Comparison of ENCODE assay signal across 9 mouse cellular contexts in genomic region chr3:32698228-32698863, GRCm38 (mm10). TPM values are rescaled to one million over a fixed set of nuclear protein-coding genes. Genes with fewer than 3 reads are reported as not detected.
DNase-seq lines count a peak whose midpoint lies in the region; ATAC-seq and TF ChIP-seq lines count a peak whose summit lies in the region.
"Had no signal": no experiment of that assay in that cellular context is flagged by ENCODE, and none has a peak within 500 bp of the region (broad histone marks: within the 10 kb centered on the region; RNA-seq: fewer than 3 reads in every experiment).

No protein-coding gene starts in this region.

- TF ChIP-seq POLR2A in ES-Bruce4 (IDR thresholded peaks at IDR 0.05; ENCODE audit: insufficient read depth, low read length): no peak

- H3K4me1 ChIP-seq in ES-Bruce4 (ENCODE audit: control insufficient read depth, insufficient read depth, low read length): peaks cover 2% of the 10 kb centered on the region
- H3K4me1 ChIP-seq in forebrain, embryonic 14.5 days (ENCODE audit: control insufficient read depth, insufficient read depth, low read length): no peaks in the 10 kb centered on the region
- H3K4me1 ChIP-seq in lung, embryonic 15.5 days: no peaks in the 10 kb centered on the region

- no peaks in the 10 kb centered on the region for H3K27me3 ChIP-seq in ES-Bruce4 (ENCODE audit: control insufficient read depth, insufficient read depth, low read length, poor library complexity, severe bottlenecking)
- no peaks in the 10 kb centered on the region for H3K27me3 ChIP-seq in forebrain, embryonic 14.5 days (replicated peaks; ENCODE audit: control insufficient read depth, insufficient read depth, low read length)
- no peaks in the 10 kb centered on the region for H3K27me3 ChIP-seq in lung, embryonic 15.5 days
- H3K27me3 ChIP-seq: heart, embryonic 15.5 days had no signal

- H3K36me3 ChIP-seq in ES-Bruce4 (ENCODE audit: control insufficient read depth, insufficient read depth, low read length, poor library complexity, severe bottlenecking): no peaks in the 10 kb centered on the region
- H3K36me3 ChIP-seq in forebrain, embryonic 14.5 days (ENCODE audit: control insufficient read depth, insufficient read depth, low read length): no peaks in the 10 kb centered on the region
- no peaks in the 10 kb centered on the region for H3K36me3 ChIP-seq in lung, embryonic 15.5 days
- H3K36me3 ChIP-seq: heart, embryonic 15.5 days had no signal

- WGBS in forebrain, embryonic 14.5 days: 31% methylated on average over 7 of the region's 7 CpGs
- 27% methylated on average over 7 of the region's 7 CpGs for WGBS in lung, embryonic 15.5 days

- no peak overlapping the region for H3K9ac ChIP-seq in ES-Bruce4 (ENCODE audit: low read depth, poor library complexity, severe bottlenecking)
- no peak overlapping the region for H3K9ac ChIP-seq in forebrain, embryonic 14.5 days (ENCODE audit: low read length)
- no peak overlapping the region for H3K9ac ChIP-seq in lung, embryonic 15.5 days
- H3K9ac ChIP-seq: heart, embryonic 15.5 days had no signal

- DNase-seq in c-Kit-negative CD71-positive TER-119-positive erythroid progenitor cells, embryonic 14.5 days (ENCODE audit: low read depth, low spot score): peak; percentile 70
- DNase-seq in forebrain, embryonic 14.5 days (ENCODE audit: low spot score): peak; percentile 90
- DNase-seq in layer of hippocampus, adult 9-10 months (ENCODE audit: low spot score): peak; percentile 99
- DNase-seq in ovary, postnatal 14 days (ENCODE audit: low spot score): peak; percentile 88
- DNase-seq in thymus, postnatal 0 days (ENCODE audit: low spot score): peak; percentile 80

- TF ChIP-seq CTCF in ES-Bruce4 (IDR thresholded peaks at IDR 0.05; ENCODE audit: low read depth, low read length): peak; percentile 90

- ATAC-seq in forebrain, embryonic 14.5 days: peak; percentile 77
- peak; percentile 93 to 96 for ATAC-seq in hematopoietic stem cell, adult 5-6 weeks (replicated peaks in 1 of 2; ENCODE audit: insufficient read depth in 1 of 2, low FRiP score in 2 of 2, low TSS enrichment in 1 of 2, low read depth in 1 of 2, poor library complexity in 2 of 2, severe bottlenecking in 2 of 2)
- ATAC-seq in lung, embryonic 15.5 days (ENCODE audit: borderline replicate concordance, extremely low read depth, low FRiP score, low TSS enrichment): peak; percentile 69; the same call in 1 of the 2 replicates

- H3K9me3 ChIP-seq in ES-Bruce4 (replicated peaks; ENCODE audit: control insufficient read depth, insufficient read depth, low read length, poor library complexity, severe bottlenecking): peaks cover 9% of the 10 kb centered on the region
- H3K9me3 ChIP-seq in forebrain, embryonic 14.5 days (replicated peaks; ENCODE audit: control insufficient read depth, low read length): no peaks in the 10 kb centered on the region
- no peaks in the 10 kb centered on the region for H3K9me3 ChIP-seq in lung, embryonic 15.5 days
- H3K9me3 ChIP-seq: heart, embryonic 15.5 days had no signal

- H3K4me3 ChIP-seq in ES-Bruce4 (ENCODE audit: low read depth, low read length): no peak overlapping the region
- no peak overlapping the region for H3K4me3 ChIP-seq in forebrain, embryonic 14.5 days (ENCODE audit: low read depth, low read length)
- H3K4me3 ChIP-seq in lung, embryonic 15.5 days: no peak overlapping the region
- H3K4me3 ChIP-seq: heart, embryonic 15.5 days had no signal

- TF ChIP-seq EP300 in ES-Bruce4 (IDR thresholded peaks at IDR 0.05; ENCODE audit: insufficient read depth, low read depth, low read length): no peak

- no peak overlapping the region for H3K4me2 ChIP-seq in forebrain, embryonic 14.5 days (ENCODE audit: low read length)
- no peak overlapping the region for H3K4me2 ChIP-seq in lung, embryonic 15.5 days
- H3K4me2 ChIP-seq: heart, embryonic 15.5 days had no signal

- no peak overlapping the region for H3K27ac ChIP-seq in ES-Bruce4 (ENCODE audit: insufficient read depth, low read length)
- no peak overlapping the region for H3K27ac ChIP-seq in forebrain, embryonic 14.5 days (ENCODE audit: low read depth, low read length)
- H3K27ac ChIP-seq in lung, embryonic 15.5 days: no peak overlapping the region
- H3K27ac ChIP-seq: heart, embryonic 15.5 days had no signal

RNA-seq across cellular contexts. Expression of gene Actl6a, which starts 7.8 kb away (rescaled TPM):
- polyA plus RNA-seq in ES-Bruce4 (2011; ENCODE audit: insufficient read depth, insufficient read length, low read depth, missing spikeins): 127 and 140 TPM in 2 replicates
- 130 and 153 TPM in 2 replicates for polyA plus RNA-seq in forebrain, embryonic 14.5 days (2014; fragmentation: Nextera tagmentation; extraction: Ambion mirVana)
- total RNA-seq in hematopoietic stem cell, adult 5-6 weeks (2017): 86.2 and 86.5 TPM in 2 replicates
- 174 and 181 TPM in 2 replicates for polyA plus RNA-seq in lung, embryonic 15.5 days (2015; fragmentation: Nextera tagmentation; extraction: Ambion mirVana)
- 164 and 171 TPM in 2 replicates for polyA plus RNA-seq in thymus, postnatal 0 days (2015; fragmentation: Nextera tagmentation; extraction: Ambion mirVana)

RNA-seq across cellular contexts. Expression of gene Ndufb5, which starts 38.4 kb away (rescaled TPM):
- polyA plus RNA-seq in ES-Bruce4 (2011; ENCODE audit: insufficient read depth, insufficient read length, low read depth, missing spikeins): 166 TPM in 2 replicates
- 311 and 397 TPM in 2 replicates for polyA plus RNA-seq in forebrain, embryonic 14.5 days (2014; fragmentation: Nextera tagmentation; extraction: Ambion mirVana)
- total RNA-seq in hematopoietic stem cell, adult 5-6 weeks (2017): 86.4 and 127 TPM in 2 replicates
- 291 and 306 TPM in 2 replicates for polyA plus RNA-seq in lung, embryonic 15.5 days (2015; fragmentation: Nextera tagmentation; extraction: Ambion mirVana)
- 360 and 369 TPM in 2 replicates for polyA plus RNA-seq in thymus, postnatal 0 days (2015; fragmentation: Nextera tagmentation; extraction: Ambion mirVana)

RNA-seq across cellular contexts. Expression of gene Mrpl47, which starts 39.1 kb away (rescaled TPM):
- polyA plus RNA-seq in ES-Bruce4 (2011; ENCODE audit: insufficient read depth, insufficient read length, low read depth, missing spikeins): 42.2 and 48.8 TPM in 2 replicates
- 42.1 and 43.3 TPM in 2 replicates for polyA plus RNA-seq in forebrain, embryonic 14.5 days (2014; fragmentation: Nextera tagmentation; extraction: Ambion mirVana)
- total RNA-seq in hematopoietic stem cell, adult 5-6 weeks (2017): 19.0 and 30.9 TPM in 2 replicates
- polyA plus RNA-seq in lung, embryonic 15.5 days (2015; fragmentation: Nextera tagmentation; extraction: Ambion mirVana): 30.7 and 32.5 TPM in 2 replicates
- 39.3 and 42.6 TPM in 2 replicates for polyA plus RNA-seq in thymus, postnatal 0 days (2015; fragmentation: Nextera tagmentation; extraction: Ambion mirVana)
